ENCODE assay signal across 22 mouse cellular contexts in the genomic region with DNA sequence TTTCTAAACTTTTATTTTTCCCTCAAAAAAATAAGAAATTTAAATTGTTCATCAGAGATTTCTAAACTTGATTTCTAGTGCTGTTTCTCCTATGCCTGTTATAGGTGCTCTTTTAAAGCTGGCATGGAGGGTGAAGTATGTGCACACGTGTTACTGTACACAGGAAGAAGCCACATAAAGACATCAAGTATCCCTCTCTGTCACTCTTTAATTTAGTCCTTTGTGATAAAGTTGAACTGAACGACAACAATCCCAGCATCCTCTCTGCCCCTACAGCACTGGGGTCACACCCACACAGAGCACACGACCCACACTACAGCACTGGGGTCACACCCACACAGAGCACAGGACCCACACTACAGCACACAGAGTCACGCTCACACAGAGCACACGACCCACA.
A peak's percentile ranks its signal among the peaks of the same experiment; 100 is the strongest.
DNase-seq lines count a peak whose midpoint lies in the region; ATAC-seq and TF ChIP-seq lines count a peak whose summit lies in the region.
"Had no signal": no experiment of that assay in that cellular context is flagged by ENCODE, and none has a peak within 500 bp of the region (broad histone marks: within the 10 kb centered on the region; RNA-seq: fewer than 3 reads in every experiment).

No protein-coding gene starts in this region.

- no peak overlapping the region for H3K4me2 ChIP-seq in liver, postnatal 0 days (ENCODE audit: low read depth, low read length)
- H3K4me2 ChIP-seq: embryonic facial prominence, embryonic 13.5 days; embryonic facial prominence, embryonic 15.5 days; forebrain, embryonic 12.5 days had no signal

- no peaks in the 10 kb centered on the region for H3K4me1 ChIP-seq in liver, postnatal 0 days (ENCODE audit: insufficient read depth)
- H3K4me1 ChIP-seq: embryonic facial prominence, embryonic 13.5 days; embryonic facial prominence, embryonic 15.5 days; forebrain, embryonic 10.5 days; forebrain, embryonic 12.5 days had no signal

- H3K9me3 ChIP-seq in liver, postnatal 0 days (ENCODE audit: low read length), result no peaks in the 10 kb centered on the region
- H3K9me3 ChIP-seq: embryonic facial prominence, embryonic 13.5 days; embryonic facial prominence, embryonic 15.5 days; forebrain, embryonic 12.5 days had no signal

- H3K27me3 ChIP-seq in liver, postnatal 0 days (ENCODE audit: insufficient read depth, low read length), result no peaks in the 10 kb centered on the region
- H3K27me3 ChIP-seq: embryonic facial prominence, embryonic 13.5 days; embryonic facial prominence, embryonic 15.5 days; forebrain, embryonic 12.5 days; Patski had no signal

- WGBS in liver, postnatal 0 days (ENCODE audit: insufficient replicate concordance), result 75% methylated on average over 5 of the region's 5 CpGs

- TF ChIP-seq CTCF in liver, postnatal 0 days (IDR thresholded peaks at IDR 0.05; ENCODE audit: low read depth), result no peak

- H3K9ac ChIP-seq in liver, postnatal 0 days (replicated peaks), result no peak overlapping the region
- H3K9ac ChIP-seq: embryonic facial prominence, embryonic 13.5 days; embryonic facial prominence, embryonic 15.5 days; forebrain, embryonic 12.5 days had no signal

- ATAC-seq in CD4-positive, CD25-positive, alpha-beta regulatory T cell, adult 4 months, result peak; percentile 52
- peak; percentile 45 for ATAC-seq in activated CD4-positive, CD25-positive, alpha-beta regulatory T cell, adult 4 months
- ATAC-seq in monocyte, adult 5-6 weeks (replicated peaks; ENCODE audit: insufficient number of reproducible peaks, low FRiP score, low TSS enrichment, poor library complexity, severe bottlenecking), result no peak
- no peak for ATAC-seq in liver, postnatal 0 days
- ATAC-seq: forebrain, embryonic 14.5 days; forebrain, embryonic 16.5 days; Patski had no signal

- TF ChIP-seq EP300 in liver, postnatal 0 days (IDR thresholded peaks at IDR 0.05; ENCODE audit: low read depth), result no peak

- H3K4me3 ChIP-seq in liver, postnatal 0 days (ENCODE audit: low read depth, low read length), result no peak overlapping the region
- H3K4me3 ChIP-seq: embryonic facial prominence, embryonic 13.5 days; embryonic facial prominence, embryonic 15.5 days; erythroblast, embryonic 14.5 days; forebrain, embryonic 10.5 days; forebrain, embryonic 12.5 days had no signal

- no peak overlapping the region for H3K27ac ChIP-seq in liver, postnatal 0 days (ENCODE audit: low read depth)
- H3K27ac ChIP-seq: embryonic facial prominence, embryonic 13.5 days; embryonic facial prominence, embryonic 15.5 days; forebrain, embryonic 10.5 days; forebrain, embryonic 12.5 days had no signal

- DNase-seq in MN1 (ENCODE audit: low spot score), result no peak
- DNase-seq in liver, postnatal 0 days, result no peak
- DNase-seq: adrenal gland, adult 8-10 months; adrenal gland, postnatal 14 days; cerebellum, adult 11 months; cerebellum, adult 18-20 months; cerebellum, adult 8-10 months; cerebellum, adult 9-11 months; cerebellum, postnatal 14 days; cerebellum, postnatal 36 days; embryo, embryonic 11 days had no signal

- no peaks in the 10 kb centered on the region for H3K36me3 ChIP-seq in liver, postnatal 0 days (replicated peaks; ENCODE audit: insufficient read depth, low read length)
- H3K36me3 ChIP-seq: embryonic facial prominence, embryonic 13.5 days; embryonic facial prominence, embryonic 15.5 days; forebrain, embryonic 10.5 days; forebrain, embryonic 12.5 days had no signal

Comparison
In these comparisons a context has a peak if more than half of its experiments do, and no peak if none do; other contexts are left out.
1. ATAC-seq: peak in CD4-positive, CD25-positive, alpha-beta regulatory T cell, adult 4 months (single experiment) and activated CD4-positive, CD25-positive, alpha-beta regulatory T cell, adult 4 months (single experiment); none in monocyte, adult 5-6 weeks (single experiment) and liver, postnatal 0 days (single experiment).